Mouse (Mus musculus) olfactory bulb, adult 2 months (tissue): ENCODE results near the gene Manba.

Experiments used
- CTCF ChIP-seq: fragments of 200-500 bp; IDR thresholded peaks from 2 replicates; pipeline ENCODE4 v1.5.1; 2012; ENCODE audit warnings: low read depth, mild to moderate bottlenecking, low read length, moderate library complexity; ENCODE audit not compliant: insufficient read depth
- POLR2A ChIP-seq: fragments of 200-500 bp; IDR thresholded peaks from 2 replicates; pipeline ENCODE4 v1.6.1; 2012; ENCODE audit warnings: mild to moderate bottlenecking, low read depth, low read length, moderate library complexity; ENCODE audit not compliant: insufficient read depth

DNA sequence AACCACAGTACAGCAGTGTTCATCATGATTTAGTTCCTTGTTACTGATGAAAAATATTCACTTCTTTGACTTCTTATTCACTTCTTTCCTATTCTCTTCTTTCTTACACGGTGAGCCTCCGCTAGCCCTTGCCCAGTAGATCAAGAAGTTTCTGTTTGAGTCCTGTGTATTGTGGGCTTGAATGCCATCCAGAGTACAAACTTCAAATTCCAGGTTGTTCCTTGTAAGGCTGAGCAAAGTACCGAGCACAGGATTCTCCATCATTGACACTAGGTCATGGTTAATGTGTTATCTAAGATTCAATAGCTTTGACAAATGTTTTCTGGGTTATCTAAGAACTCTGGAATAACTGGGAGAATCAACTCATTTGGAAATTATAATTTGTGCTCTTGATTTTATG lies 25.0 kb downstream of the Manba start:
- TF ChIP-seq POLR2A (no peak), CTCF (no peak)
